Mouse (Mus musculus) R1 (cell line): ENCODE measurements around the gene Atf7.

Experiments
- DNase-seq: peaks from one replicate; pipeline ENCODE4 v3.0.0-alpha.2; 2018; ENCODE audit warnings: low read depth, low spot score

Gene Atf7

GRCm38 (mm10) chr15:102500479-102500878 lies 124.8 kb downstream of the Atf7 start:
- no peak for DNase-seq

DNA sequence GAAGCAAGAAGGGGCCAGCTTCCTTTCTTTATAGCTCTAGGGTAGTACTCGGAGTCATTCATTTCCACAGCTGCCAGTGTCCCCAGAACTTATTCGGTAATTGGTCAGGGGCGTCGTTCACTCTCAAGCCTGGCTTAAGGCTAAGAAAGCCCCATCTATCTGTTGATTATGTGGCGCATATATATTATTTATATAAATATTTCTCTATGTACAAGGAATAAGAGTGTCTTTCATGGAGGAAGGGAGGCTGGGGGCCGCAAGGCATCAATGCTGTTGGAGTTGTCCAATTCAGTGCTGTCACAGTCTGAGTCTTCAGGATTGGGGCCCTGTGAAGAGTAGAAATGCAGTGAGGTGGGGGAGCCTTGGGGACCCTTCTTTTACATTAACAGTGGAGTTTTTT lies 125.4 kb downstream of the Atf7 start:
- no peak for DNase-seq

DNA sequence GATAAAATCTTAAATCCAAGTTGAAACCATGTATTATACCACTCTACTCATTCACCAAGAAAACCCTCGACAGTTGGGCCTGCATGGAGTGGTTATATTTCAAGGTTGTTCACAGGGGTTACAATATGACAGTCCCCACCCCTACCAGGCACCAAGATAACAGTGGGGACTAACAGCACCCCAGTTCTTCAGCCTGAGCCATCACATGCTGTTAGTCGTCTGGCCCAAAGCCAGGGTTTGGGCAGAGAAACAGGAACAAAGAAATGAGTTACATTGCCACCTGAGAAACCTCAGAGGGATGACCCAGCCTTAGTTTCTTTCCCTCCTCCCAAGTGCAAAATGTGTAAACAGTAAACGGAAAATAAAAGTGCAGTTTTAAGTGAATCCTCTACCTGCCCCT lies 125.9 kb downstream of the Atf7 start:
- no peak for DNase-seq

DNA sequence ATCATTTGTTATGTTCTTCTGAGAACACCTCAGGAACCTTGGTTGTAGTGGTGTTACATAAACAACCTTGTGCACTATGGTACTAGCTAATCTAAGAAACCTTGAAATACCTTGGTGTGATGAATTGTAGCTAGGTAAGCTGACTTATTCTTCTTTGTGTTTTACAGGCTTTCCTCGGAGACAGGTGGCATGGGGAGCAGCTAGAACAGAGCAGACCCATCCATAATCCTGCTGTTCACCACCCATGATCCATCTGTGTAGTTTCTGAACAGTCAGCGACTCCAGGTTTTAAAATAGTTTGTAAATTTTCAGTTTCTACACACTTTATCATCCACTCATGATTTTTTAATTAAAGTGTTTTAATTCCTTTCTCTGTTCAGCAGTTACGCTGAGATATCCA lies 126.9 kb downstream of the Atf7 start:
- DNase-seq, result no peak

GRCm38 (mm10) chr15:102487664-102488063 lies 137.6 kb downstream of the Atf7 start:
- DNase-seq, result no peak

DNA sequence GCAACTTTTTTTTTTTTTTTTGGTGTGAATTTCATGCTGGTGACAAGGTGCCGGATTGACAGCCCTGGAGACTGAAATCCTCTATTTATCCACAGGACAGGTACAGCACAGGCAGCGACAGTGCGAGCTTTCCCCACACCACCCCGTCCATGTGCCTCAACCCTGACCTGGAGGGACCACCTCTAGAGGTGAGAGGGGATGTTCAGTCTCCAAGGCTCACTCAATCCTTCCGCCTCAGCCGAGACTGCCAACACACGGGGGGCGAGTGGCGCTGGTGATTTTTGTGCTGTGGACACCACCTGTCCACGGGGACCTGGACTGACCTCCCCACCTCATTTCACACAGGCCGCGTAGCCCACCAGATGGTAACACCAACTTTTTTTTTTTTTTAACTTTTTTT lies 139.4 kb downstream of the Atf7 start:
- DNase-seq, result no peak

- DNase-seq, result no peak
Measured at GRCm38 (mm10) chr15:102483136-102483535, 142.1 kb downstream of the Atf7 start.
